Mouse (Mus musculus): ENCODE results near the gene Hspbp1.
A peak's percentile ranks its signal among the peaks of the same experiment; 100 is the strongest.

Gene Hspbp1

GRCm38 (mm10) chr7:4684632-4685417 lies at the start of gene Hspbp1:
Gene Hspbp1, minus strand, starts transcription at chr7:4685068.
- peak; percentile 89 for DNase-seq

- DNase-seq: no peak
These were observed 48.1 kb upstream of the Hspbp1 start for GRCm38 (mm10) chr7:4732968-4733392.

GRCm38 (mm10) chr7:4731090-4731489 lies 46.2 kb upstream of the Hspbp1 start:
- DNase-seq: no peak

GRCm38 (mm10) chr7:4725169-4725568 lies 40.3 kb upstream of the Hspbp1 start, which contains the start of gene Tmem150b:
Gene Tmem150b, minus strand, starts transcription at chr7:4725249.
- DNase-seq: no peak

GRCm38 (mm10) chr7:4724359-4724758 lies 39.5 kb upstream of the Hspbp1 start:
- no peak for DNase-seq

GRCm38 (mm10) chr7:4723508-4723907 lies 38.6 kb upstream of the Hspbp1 start:
- peak; percentile 50 for DNase-seq

GRCm38 (mm10) chr7:4719276-4719675 lies 34.4 kb upstream of the Hspbp1 start:
- no peak for DNase-seq

GRCm38 (mm10) chr7:4716955-4717354 lies 32.1 kb upstream of the Hspbp1 start:
- no peak for DNase-seq

GRCm38 (mm10) chr7:4712594-4712993 lies 27.7 kb upstream of the Hspbp1 start:
- no peak for DNase-seq

GRCm38 (mm10) chr7:4705098-4705497 lies 20.2 kb upstream of the Hspbp1 start:
- peak; percentile 49 for DNase-seq

- DNase-seq: no peak
These were observed 18.3 kb upstream of the Hspbp1 start for GRCm38 (mm10) chr7:4703195-4703594.

- DNase-seq: no peak
These were observed 17.5 kb upstream of the Hspbp1 start for GRCm38 (mm10) chr7:4702334-4702733.

- no peak for DNase-seq
These were observed 8.1 kb upstream of the Hspbp1 start for GRCm38 (mm10) chr7:4693004-4693403.

- DNase-seq: peak; percentile 50
These were observed 6.2 kb upstream of the Hspbp1 start for GRCm38 (mm10) chr7:4690951-4691653.

- DNase-seq: peak; percentile 86
These were observed 5.5 kb upstream of the Hspbp1 start, which contains the start of gene Brsk1 for GRCm38 (mm10) chr7:4690387-4690786. Gene Brsk1, plus strand, starts transcription at chr7:4690604.

GRCm38 (mm10) chr7:4684203-4684602 lies 665 bp downstream of the Hspbp1 start:
- peak; percentile 41 for DNase-seq

GRCm38 (mm10) chr7:4683307-4683706 lies 1.6 kb downstream of the Hspbp1 start:
- DNase-seq: no peak

- DNase-seq: no peak
These were observed 9.7 kb downstream of the Hspbp1 start for GRCm38 (mm10) chr7:4675200-4675599.

GRCm38 (mm10) chr7:4674114-4674731 lies 10.6 kb downstream of the Hspbp1 start:
- DNase-seq: no peak

GRCm38 (mm10) chr7:4671956-4672355 lies 12.9 kb downstream of the Hspbp1 start:
- no peak for DNase-seq

GRCm38 (mm10) chr7:4670655-4671255 lies 14.1 kb downstream of the Hspbp1 start:
- DNase-seq: no peak

- DNase-seq: no peak
These were observed 15.7 kb downstream of the Hspbp1 start for GRCm38 (mm10) chr7:4669156-4669555.

GRCm38 (mm10) chr7:4668506-4668905 lies 16.4 kb downstream of the Hspbp1 start:
- no peak for DNase-seq

Data from cerebellum, adult 8-10 months (tissue).